Mouse (Mus musculus) CD4-positive, CD25-positive, alpha-beta regulatory T cell, adult 9 weeks (primary cell): Measurements from ENCODE around the gene Errfi1. TPM values are rescaled to one million over a fixed set of nuclear protein-coding genes. Genes with fewer than 3 reads are reported as not detected.

Experiments
- polyA plus RNA-seq: library from polyadenylated mRNA; unstranded; fragments of 100-300 nt; shearing (Covaris generic); gene quantifications from one replicate; pipeline ENCODE4 v1.2.1, GENCODE M21; 2017

The Errfi1 gene
- polyA plus RNA-seq = 2.0 TPM

GRCm38 (mm10) chr4:150853680-150854461 is at the start of gene Errfi1:
Gene Errfi1 (plus strand): TSS chr4:150853919.

DNA sequence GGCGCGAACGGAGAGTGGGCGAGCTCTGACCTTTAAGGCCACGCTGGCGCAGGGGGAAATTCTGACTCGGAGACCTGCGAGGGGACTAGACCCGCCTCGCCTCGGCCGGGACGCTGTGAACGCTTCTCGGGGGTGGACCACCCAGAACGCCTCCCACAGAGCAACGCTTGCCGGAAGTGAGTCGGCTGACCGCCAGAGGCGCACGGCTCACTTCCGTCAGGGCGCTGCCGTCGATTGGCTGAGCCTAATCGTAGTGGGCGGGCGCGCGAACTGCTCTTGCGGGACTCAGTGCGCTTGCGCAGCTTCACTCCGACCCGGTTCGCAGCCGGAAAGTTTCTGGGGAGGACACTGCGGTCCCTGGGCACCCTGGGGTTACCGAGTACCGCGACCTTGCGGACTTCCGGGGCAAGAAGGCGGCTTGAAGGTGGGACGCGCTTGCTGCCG is 60.6 kb downstream of the Errfi1 start, which contains the start of the genes Park7 and Tnfrsf9:
Gene Park7 (minus strand): TSS at position 148 of the 444 bp plus-strand sequence.
Gene Tnfrsf9 (plus strand): TSS at position 273 of the 444 bp plus-strand sequence.

Other genes with a start within 250 kb of the Errfi1 start
- gene Slc45a1, start 201.7 kb upstream of the Errfi1 start, polyA plus RNA-seq = not detected
- gene Park7, start 60.5 kb downstream of the Errfi1 start, polyA plus RNA-seq = 461 TPM
- 284 TPM for gene Tnfrsf9, start 60.6 kb downstream of the Errfi1 start, polyA plus RNA-seq
- not detected for gene Uts2, start 143.2 kb downstream of the Errfi1 start, polyA plus RNA-seq
- 0.96 TPM for gene Per3, start 190.7 kb downstream of the Errfi1 start, polyA plus RNA-seq
- gene Vamp3, start 204.0 kb downstream of the Errfi1 start, polyA plus RNA-seq = 65.8 TPM
- gene Gm13090, start 235.7 kb downstream of the Errfi1 start, polyA plus RNA-seq = not detected